ENCODE assay signal across 8 mouse cellular contexts in genomic region chr2:59161021-59161440, GRCm38 (mm10). TPM values are rescaled to one million over a fixed set of nuclear protein-coding genes. Genes with fewer than 3 reads are reported as not detected.
DNase-seq lines count a peak whose midpoint lies in the region; ATAC-seq and TF ChIP-seq lines count a peak whose summit lies in the region.

No protein-coding gene starts in this region.

- peak overlapping the region; percentile 86 for H3K27ac ChIP-seq in hindbrain, embryonic 15.5 days (replicated peaks)

- H3K4me3 ChIP-seq in lung, adult 2 months (replicated peaks; ENCODE audit: extremely low read depth, low read depth, low read length): peak overlapping the region; percentile 71
- H3K4me3 ChIP-seq in hindbrain, embryonic 15.5 days: peak overlapping the region; percentile 80

- no peak for TF ChIP-seq CTCF in lung, adult 2 months (IDR thresholded peaks at IDR 0.05; ENCODE audit: insufficient read depth, low read length)

- H3K4me1 ChIP-seq in lung, adult 2 months (ENCODE audit: control insufficient read depth, insufficient read depth, low read length): peaks cover 10% of the 10 kb centered on the region; the same call in 1 of the 2 replicates
- peaks cover 19% of the 10 kb centered on the region for H3K4me1 ChIP-seq in hindbrain, embryonic 15.5 days (replicated peaks)

- peak; percentile 57 to 76 for DNase-seq in adrenal gland, adult (ENCODE audit: inconsistent age in 2 of 2, low spot score in 1 of 2)
- DNase-seq in adrenal gland, postnatal 14 days: no peak
- DNase-seq in lung, adult 2 months: peak; percentile 54
- DNase-seq in lung, adult 18-20 months: no peak
- DNase-seq in embryo, embryonic 10.5 days (ENCODE audit: low spot score): peak; percentile 51
- DNase-seq in lung, postnatal 36 days: peak; percentile 15
- DNase-seq in right cerebral cortex, postnatal 25 days: no peak

- no peaks in the 10 kb centered on the region for H3K27me3 ChIP-seq in hindbrain, embryonic 15.5 days

- H3K4me2 ChIP-seq in hindbrain, embryonic 15.5 days: peak overlapping the region; percentile 69

- peak; percentile 43 for ATAC-seq in hindbrain, embryonic 15.5 days (ENCODE audit: low FRiP score, low read depth)

- under 1% methylated on average over 49 of the region's 58 CpGs for WGBS in lung, adult 2 months
- 0% methylated on average over 25 of the region's 58 CpGs for WGBS in hindbrain, embryonic 15.5 days

- peak overlapping the region; percentile 73 for H3K9ac ChIP-seq in hindbrain, embryonic 15.5 days

- H3K9me3 ChIP-seq in hindbrain, embryonic 15.5 days: no peaks in the 10 kb centered on the region

- H3K36me3 ChIP-seq in hindbrain, embryonic 15.5 days: no peaks in the 10 kb centered on the region

- TF ChIP-seq POLR2A in lung, adult 2 months (IDR thresholded peaks at IDR 0.05; ENCODE audit: borderline replicate concordance, extremely low read depth, low read depth, low read length): no peak

RNA-seq across cellular contexts. Expression of gene Pkp4, which starts 0.4 kb away (rescaled TPM):
- 74.7 and 96.2 TPM in 2 replicates for total RNA-seq in adrenal gland, postnatal 14 days (2021)
- 76.2 and 81.6 TPM in 2 replicates for polyA plus RNA-seq in lung, adult 2 months (2012; rRNA removed)
- polyA plus RNA-seq in hindbrain, embryonic 15.5 days (2015; fragmentation: Nextera tagmentation; extraction: Ambion mirVana): 24.7 and 26.4 TPM in 2 replicates

RNA-seq across cellular contexts. Expression of gene Ccdc148, which starts 0.5 kb away (rescaled TPM):
- 1.1 and 1.5 TPM in 2 replicates for total RNA-seq in adrenal gland, postnatal 14 days (2021)
- 0.09 and 0.15 TPM in 2 replicates for polyA plus RNA-seq in lung, adult 2 months (2012; rRNA removed)
- 5.5 and 5.9 TPM in 2 replicates for polyA plus RNA-seq in hindbrain, embryonic 15.5 days (2015; fragmentation: Nextera tagmentation; extraction: Ambion mirVana)

Comparison
In these comparisons a context has a peak if more than half of its experiments do, and no peak if none do; other contexts are left out.
1. DNase-seq: peak in adrenal gland, adult (2 of 2), lung, adult 2 months (single experiment), embryo, embryonic 10.5 days (single experiment) and lung, postnatal 36 days (single experiment); none in adrenal gland, postnatal 14 days (single experiment), lung, adult 18-20 months (0 of 2) and right cerebral cortex, postnatal 25 days (single experiment).